Mouse (Mus musculus) granulocyte monocyte progenitor cell, adult 5-6 weeks (primary cell): ENCODE measurements around the gene Dpp6. TPM values are rescaled to one million over a fixed set of nuclear protein-coding genes. Genes with fewer than 3 reads are reported as not detected.

Experiments used
- ATAC-seq: replicated peaks from 2 replicates; pipeline ENCODE4 v1.8.0; 2016; ENCODE audit warnings: mild to moderate bottlenecking, moderate TSS enrichment, inconsistent platforms; ENCODE audit not compliant: poor library complexity, severe bottlenecking
- total RNA-seq, 2 experiments: library from RNA; stranded (forward) in 1 of 2; stranded (reverse) in 1 of 2; fragments of 200-712, 200-1000 nt in 1 of 2; fragments of >200 nt in 1 of 2; fragmentation: Nextera tagmentation in 1 of 2; gene quantifications; 2 replicates each; pipeline ENCODE4 v1.2.3; 2014 to 2017

Dpp6 gene
- total RNA-seq, 2 experiments from 2014 or later, result not detected

DNA sequence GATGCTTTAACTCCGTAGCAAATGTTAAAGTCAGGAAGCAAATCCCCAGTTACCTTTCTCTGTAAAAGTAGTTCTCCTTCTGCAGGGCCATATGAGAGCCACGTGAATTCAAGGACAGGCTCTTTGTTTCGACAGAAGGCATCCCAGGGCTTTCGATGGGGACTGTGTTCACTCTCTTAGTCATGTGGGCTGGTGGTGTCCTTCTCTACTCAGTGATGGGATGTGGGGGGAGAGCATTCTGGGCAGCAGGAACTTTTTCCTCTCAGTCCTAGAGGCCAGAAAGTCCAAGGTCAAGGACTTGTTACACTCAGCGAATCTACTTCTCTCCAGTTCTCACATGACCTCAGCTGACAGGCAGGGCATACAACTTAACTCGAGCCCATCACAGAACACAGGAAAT, 525.3 kb downstream of the Dpp6 start:
- no peak for ATAC-seq

DNA sequence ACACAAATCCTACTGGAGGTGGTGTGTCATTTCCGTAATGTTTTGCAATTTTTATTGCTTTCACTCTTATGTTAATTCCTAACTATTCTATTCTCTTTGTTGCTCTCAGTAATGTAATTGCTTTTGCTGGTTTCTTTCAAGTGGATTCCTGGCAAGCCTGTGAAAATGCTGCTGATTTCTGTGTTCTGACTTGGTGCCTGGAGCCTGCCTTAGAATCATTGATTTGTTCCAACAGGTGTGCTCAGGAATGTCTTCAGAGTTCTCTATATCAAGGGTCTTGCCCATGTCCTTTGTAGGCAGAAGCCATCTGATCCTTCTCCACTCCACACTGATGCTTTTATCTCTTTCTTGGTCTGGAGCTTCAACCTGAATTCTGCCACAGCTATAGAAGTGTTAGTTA, 526.6 kb downstream of the Dpp6 start:
- no peak for ATAC-seq

DNA sequence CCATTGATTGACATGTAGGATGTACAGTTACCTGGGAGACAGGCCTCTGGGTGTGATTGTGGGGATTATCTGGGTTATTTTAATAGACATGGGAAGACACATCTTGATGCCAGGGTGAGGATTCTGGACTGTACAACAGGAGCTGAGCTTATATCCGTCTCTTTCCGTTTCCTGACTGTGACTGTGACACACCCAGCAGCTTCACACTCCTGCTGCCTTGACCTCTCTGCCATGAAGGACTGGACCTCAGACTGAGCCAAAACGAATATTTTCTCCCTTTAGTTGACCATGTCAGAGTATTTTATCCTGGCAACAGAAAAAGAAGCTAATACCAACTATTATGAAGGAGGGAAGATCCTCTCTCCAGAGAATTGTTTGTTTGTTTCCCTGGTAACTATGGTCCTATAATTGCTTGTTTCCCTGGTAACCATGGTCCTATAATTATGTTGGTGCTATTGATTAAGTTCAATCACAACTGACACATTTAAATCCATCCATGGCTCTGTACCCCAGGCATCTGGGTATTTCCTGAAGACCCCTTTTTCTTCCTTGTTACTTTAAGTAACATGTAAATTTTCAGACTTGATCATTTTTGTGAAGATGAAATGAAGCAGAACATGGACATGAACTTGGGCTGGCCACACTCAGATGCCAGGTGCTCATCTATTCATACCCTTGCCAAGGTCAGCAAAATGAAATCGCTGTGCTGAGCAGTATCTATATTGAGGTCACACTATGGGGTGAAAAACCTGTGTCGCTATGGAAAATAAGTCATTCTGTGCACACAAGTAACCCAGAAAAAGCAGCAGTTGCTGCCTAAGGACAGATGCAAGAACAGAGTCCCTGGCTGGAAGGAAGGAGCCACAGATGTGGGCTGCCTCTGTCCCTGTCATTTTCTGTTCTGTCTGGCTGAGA, 531.4 kb downstream of the Dpp6 start:
- ATAC-seq, result no peak

DNA sequence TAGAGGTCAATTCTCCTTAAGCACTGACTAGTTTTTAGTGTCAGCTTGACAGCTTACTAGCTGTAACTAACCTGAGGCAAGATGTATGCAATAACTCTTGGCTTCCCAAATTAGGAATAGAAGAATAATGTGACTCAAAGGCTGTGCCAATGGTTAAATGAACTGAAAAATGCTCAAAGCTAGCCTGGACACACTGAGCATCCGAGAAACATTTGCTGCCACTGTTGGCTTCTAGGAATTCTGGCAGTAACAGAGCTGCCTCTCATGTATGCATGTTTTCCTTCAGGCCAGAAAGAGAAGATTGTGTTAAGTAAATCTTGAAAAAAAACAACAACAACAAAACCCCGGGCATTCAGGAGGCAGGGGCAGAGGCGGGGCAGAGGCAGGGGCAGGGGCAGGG, 540.6 kb downstream of the Dpp6 start:
- ATAC-seq, result no peak

DNA sequence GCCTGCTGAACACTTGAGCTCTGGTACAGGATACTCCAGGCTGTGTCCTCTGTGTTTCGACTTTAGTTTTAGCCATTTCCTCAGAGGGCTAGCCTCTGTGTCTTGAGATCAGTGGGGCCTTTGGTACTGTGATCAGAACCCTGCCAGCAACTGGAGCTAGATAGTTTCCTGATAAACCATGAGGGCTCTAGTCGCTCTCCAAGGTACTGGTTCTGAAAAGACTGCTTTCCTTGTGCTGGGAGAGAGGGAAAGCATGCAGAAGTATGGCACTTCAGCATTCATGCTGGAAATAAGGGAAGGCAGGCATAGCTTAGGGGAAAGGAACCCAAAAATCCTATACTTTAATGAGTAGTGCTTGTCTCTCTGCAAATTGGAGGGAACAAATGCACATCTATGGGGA, 548.9 kb downstream of the Dpp6 start:
- ATAC-seq, result no peak

DNA sequence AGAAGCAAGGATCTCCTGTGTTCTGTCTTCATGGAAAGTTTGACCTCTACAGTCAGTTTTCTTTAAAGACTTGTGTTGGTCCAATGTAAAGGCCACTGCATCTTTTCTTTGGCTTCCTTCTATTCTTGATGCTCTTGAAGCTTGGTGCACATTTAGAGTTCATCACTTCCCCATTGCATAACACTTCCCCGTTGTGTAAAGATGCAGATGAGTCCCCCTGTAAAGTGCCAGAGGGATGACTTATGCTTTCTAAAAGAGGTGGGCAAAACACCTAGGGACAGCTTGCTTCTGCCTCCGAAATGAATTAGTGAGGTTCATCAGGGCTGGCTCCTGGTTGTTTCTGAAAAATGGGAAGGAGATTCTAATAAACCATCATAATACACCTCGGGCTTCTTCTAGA, 553.8 kb downstream of the Dpp6 start:
- no peak for ATAC-seq

DNA sequence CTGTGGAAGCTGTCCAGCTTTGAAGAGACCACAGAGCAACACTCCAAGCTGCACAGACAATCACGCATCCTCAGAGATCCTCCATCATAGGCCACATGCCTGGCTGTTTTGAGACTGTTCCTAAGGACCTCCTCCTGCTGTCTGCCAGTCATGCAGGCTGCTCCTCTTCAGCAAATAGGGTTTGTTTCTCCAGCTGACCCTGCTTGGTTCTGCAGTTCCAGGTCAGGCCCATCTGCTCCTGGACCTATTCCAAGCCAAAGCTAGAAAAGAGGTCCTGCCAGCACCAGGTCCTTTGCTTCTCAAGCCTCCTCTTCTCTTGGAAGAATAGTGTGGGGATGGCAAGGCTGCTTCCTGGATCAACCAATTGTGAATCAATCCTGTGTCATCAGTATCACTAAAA, 556.9 kb downstream of the Dpp6 start:
- no peak for ATAC-seq

DNA sequence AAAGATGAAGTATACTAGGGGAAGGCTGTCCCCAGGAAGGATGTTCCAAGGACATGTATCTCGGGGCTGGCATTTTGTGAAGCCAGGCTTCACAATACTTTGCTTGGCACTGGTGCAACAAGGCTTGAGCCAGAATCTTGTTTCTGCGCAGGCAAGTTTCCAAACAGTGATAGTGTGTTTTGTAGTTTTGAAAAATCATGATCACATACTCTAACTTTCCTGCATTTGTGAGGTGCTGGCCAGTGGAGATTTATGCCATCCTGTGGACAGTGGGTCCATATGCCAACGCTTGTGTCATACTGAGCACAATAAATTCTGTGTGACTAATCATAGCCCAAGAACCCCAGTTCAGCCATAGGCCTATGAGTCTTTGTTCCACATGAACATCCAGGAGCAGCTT, 558.8 kb downstream of the Dpp6 start:
- no peak for ATAC-seq

DNA sequence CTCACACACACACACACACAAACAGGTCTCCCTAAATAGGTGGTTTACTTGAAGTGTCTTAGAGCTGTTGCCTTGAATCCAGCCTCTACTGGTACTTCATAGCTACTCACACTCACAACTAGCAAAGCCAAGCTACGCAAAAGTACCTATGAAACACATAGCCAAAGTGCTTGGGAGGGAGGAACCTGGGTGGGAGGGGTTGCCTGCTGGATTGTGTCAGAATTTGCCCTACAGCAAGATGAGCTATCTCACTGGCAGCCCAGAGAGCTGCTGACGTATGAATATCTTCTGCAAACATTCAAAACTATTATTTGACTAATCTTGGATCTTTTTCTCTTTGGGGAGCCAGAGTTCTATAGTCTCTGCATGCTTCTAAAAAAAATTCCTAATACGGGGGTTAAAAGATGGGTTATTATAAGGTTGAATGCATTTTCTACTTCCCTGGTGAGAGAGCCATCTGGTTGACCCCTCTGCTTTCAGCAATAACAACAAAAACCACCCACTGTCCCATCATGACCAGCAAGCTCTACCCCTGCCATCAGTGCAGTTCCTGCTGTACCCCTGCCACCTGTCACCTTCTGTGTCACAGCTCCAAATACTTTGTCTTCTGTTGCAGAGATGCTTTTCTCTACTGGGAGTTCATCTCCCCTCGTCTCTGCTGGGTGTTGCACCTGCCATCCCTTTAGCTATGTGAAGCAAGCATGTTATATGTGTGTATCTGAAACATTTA, 563.8 kb downstream of the Dpp6 start:
- no peak for ATAC-seq

DNA sequence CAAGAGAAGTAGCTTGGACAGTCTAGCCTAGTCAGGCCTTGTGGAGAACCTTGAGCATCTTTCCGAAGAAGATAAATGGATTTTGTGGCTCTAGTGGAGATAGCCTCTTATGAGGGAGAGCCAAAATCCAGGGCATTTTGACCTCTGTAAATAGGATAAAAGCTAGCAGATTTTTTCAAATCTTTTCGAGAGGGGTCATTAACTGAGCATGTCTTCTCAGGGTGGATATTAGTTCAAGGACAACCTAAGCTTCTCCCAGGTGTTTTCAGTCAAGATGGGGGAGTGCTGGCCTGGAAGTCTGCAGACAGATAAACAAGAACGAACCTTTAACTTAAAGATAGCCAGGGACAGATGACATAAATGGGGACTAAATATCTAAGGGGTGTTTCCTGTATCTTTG, 581.4 kb downstream of the Dpp6 start:
- no peak for ATAC-seq

DNA sequence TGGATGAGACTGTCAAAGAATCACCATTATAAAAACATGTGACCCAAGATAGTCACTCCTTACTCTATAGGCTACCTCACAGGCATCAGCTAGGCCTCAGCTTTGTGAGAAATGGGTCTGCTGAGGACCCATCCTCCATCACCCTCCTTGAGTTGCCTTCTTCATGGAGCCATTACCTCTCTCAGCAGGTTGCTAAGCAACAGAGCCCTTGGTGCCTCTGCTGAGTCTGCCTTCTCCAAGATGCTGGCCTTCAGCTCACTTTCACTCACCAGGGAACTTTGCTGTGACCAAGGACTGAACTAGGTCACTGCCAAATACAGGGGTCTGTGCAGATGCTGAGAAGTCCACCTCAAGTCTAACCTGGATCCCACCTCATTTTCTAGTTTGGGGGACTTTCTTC, 582.1 kb downstream of the Dpp6 start:
- no peak for ATAC-seq

DNA sequence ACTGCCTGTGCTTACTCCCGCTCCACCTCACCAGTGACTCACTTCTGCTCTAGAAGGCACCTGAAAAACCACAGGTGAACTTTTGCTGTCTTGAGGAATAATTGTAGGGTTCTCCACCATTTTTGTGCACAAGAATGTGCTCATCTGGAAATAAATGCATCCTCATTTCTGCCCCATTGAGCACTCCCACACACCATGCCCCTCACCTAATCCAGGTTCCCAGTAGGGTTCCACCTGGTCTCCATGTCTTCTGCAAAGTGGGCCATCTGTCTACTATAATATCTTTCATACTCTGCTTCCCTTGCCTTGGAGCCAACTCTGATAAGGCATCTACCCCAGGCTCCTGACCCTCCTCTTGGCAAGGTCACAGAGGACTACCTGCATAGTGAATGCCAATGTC, 585.6 kb downstream of the Dpp6 start:
- no peak for ATAC-seq

DNA sequence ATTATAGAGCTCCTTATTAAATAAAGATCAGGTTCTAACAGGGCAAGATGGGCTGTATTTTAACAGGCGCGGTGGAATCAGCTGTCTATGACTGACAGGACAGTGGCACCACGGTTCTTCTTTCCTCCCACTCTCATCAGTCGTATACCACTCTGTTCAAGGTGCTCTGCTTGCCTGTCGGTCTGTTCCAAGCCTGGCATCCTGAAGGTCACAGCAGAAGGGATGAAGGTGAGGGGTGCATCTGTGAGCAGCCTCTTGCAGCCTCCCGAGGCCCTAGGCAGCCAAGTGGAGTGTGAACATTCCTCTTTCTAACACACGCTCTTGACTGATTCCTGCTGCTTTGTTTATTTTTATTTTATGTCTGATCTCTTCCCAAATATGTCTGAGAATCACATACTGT, 591.9 kb downstream of the Dpp6 start:
- no peak for ATAC-seq

DNA sequence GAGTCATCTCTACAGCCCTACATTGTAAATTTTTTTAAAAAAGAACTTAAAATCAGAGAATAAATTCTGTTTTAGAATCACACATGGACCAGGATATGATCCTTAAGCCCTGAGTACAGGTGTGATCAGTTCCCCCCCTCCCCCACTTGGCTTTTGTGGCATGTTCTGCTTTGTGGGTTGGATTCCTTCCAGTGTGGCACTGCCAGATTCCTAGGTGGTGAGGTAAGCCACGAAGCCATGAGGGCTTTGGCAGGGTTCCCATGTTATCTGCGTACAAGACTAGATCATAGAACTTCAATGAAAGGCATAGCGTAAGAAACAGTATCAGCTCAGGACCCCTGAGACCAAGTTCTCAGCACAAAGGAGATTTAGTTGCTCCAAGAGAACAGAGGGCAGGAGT, 596.0 kb downstream of the Dpp6 start:
- no peak for ATAC-seq

DNA sequence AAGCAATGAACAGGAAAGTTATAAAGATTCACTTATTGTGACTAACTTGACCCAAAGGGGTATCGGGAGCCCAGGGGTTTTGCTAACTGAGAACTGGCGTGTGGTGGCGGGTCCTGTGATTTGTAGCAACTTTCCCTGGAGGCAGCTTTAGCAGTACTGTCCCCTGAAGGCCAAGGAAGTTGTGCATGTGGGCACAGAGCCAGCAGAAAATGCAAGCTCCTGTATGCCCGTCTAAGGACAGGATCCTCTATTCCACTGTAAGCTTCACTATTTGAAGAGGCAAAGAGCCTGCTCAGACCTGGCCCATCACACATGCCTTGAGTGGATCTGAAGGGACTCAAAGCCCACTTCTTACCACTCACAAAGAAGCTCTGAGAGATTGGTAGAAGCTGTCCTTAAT, 598.5 kb downstream of the Dpp6 start:
- ATAC-seq, result no peak

DNA sequence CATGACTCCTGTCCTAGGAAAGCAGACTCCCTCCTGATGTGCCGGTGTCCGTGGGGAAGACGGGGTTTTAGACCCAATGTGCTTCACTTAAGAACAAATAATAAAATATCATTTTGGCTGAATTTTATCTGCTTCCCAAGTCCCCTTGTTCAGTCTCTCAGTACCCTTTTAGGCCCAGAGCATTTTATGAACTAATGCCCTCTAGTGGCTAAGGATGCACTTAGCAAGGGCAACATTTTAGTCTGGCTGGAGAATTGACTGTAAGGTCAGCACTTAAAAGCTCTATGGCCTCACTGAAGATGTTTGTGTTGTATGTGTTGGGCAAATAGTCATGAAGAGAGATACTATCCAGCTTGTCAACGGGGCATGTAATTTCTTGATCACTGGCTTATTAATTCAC, 599.6 kb downstream of the Dpp6 start:
- ATAC-seq, result peak; percentile 30; the same call in 1 of the 2 replicates

DNA sequence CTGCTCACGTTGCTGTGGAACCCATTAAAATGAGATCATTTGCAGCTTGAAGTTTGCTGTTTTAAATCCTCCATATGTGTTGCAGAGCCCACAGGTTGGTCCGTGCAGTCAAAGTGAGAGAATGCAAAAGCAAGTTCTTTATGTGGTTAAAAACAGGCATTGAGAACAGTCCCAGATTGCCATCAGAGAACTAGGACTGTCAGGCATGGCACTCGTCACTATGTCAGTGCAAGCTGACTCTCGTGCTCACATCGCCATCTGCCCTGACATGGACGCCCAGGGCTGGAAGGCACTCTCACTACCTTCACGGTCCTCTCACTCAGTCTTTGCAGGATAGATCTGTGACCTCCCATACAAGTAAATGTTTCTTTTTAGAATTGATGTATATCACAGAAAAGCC, 600.4 kb downstream of the Dpp6 start:
- no peak for ATAC-seq

DNA sequence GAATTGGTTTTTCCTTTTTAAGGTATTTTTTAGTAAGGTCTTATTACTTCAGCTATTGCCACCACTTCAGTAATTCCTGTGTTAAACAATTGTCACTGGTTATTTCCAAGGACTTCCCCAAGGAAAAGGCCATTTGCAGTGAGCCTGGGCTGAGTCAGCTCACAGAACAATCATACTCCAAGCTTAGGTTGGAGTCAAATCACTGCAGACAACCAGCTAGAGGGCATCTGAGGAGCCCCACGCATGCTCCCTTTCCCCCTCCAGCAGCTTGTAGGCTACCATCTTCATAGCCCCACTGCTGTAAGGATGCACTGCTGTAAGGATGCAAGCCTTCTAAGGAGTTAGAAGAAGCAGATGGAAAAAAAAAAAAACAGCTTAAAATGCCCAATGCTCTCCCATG, 601.9 kb downstream of the Dpp6 start:
- no peak for ATAC-seq

DNA sequence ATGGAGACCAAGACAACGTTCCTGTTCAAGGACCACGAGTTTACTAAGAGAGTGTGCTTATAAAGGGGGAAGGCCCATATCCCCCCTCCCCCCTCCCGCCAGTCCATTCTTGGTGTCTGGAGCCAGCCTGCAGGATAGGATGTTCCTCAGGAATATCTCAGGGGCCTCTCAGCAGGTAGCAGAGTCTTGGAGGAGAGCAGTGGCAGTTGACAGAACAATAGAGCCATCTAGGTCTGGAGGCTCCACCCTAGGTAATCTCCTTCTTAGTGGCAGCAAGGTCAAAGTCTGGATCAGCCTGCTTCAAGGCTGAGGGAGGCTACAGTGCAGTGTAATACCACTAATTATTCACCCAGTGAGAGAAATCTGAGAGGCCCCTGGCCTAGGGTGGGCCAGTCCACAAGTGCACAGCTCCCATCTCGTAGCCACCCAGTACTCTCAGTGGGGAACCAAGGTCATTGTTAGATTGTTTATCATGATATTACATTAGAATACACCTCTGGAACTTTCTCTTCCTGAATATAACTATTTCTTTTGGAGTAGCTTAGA, 604.2 kb downstream of the Dpp6 start:
- ATAC-seq, result no peak

DNA sequence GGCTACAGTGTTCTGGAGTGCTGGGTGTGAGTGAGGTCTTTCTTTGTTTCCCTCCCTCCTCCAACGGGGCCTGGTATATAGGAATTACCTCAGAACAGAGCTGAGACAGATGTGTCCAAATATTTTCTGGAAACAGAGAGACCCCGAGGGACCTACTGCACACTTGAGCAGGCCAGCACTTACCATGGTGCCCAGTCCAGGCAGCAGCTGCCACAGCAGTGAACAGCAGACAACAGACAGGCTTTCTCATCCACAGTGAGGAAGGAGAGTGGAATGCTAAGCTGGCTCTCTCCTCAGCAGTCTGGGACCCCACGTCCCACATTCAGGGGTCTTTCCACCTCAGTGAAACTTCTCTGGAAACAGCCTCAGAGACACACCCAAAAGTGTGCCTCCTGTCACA, 606.8 kb downstream of the Dpp6 start:
- ATAC-seq, result no peak

DNA sequence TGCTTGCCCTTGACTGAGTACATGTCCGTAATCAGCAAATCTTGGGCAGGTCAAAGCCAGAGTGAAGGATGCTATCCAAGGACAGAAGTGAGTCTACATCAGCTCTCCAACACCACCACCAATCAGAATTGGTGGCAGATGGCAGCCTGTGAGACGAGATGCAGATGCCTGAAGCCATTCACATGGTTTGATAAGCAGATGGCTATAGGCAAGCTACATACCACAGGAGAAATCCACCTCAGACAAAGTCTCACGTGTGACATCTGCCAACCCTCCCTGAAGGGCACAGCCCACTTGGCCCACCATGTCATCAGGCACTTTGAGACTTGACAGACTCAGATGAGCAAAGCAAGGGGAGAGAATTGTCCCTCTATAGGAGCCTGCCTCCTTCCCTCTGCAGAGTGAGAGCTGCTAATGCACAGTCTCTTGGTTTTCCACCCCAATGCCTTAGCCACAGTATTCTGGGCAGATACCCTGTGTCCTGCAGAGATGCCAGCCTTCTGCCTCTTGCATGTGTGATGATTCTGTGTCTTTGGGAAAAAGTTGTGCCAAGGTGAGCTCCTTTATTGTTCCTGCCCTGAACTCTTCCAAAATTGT, 607.6 kb downstream of the Dpp6 start:
- no peak for ATAC-seq
